Mouse (Mus musculus): ENCODE results near the gene Usp34. TPM values are rescaled to one million over a fixed set of nuclear protein-coding genes. Genes with fewer than 3 reads are reported as not detected.
"Not testable (repeated sequence)": the region's sequence is repeated elsewhere in the genome, so short reads cannot be mapped to it uniquely, and the experiment has no call there.

Usp34 gene
- polyA plus RNA-seq, 1 experiment from 2014 or later: 46.2 TPM

DNA sequence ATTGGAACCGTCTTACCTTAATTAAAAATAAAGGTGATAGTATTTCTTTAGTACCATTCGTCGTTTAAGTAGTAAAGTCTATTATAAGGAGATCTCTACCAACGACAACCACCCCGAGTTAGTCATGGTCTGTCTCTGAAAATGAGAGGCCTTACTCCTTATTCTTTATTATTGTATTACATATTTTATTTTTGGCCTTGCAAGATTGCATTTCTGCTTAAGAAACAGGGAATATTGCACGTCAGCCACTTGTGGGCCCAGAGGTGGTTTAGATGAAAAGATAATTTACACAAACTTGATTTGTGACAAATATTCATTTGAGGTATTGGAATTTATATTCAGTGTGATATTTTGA is 848 bp downstream of the Usp34 start:
- Histone ChIP-seq H3K36me3 (ENCODE audit: control insufficient read depth, insufficient read depth, low read length) (no peaks in the 10 kb centered on the region), H3K9me3 (ENCODE audit: control insufficient read depth, low read depth, low read length) (no peaks in the 10 kb centered on the region), H3K9ac (replicated peaks; ENCODE audit: low read depth, low read length) (peak overlapping the region; percentile 93), H3K4me3 (ENCODE audit: low read depth, low read length) (peak overlapping the region; percentile 80), H3K4me2 (replicated peaks; ENCODE audit: low read depth, low read length) (peak overlapping the region; percentile 62), H3K27ac (ENCODE audit: low read length) (peak overlapping the region; percentile 99; the same call in 1 of the 2 replicates), H3K4me1 (ENCODE audit: control insufficient read depth, insufficient read depth, low read length) (peaks cover 9% of the 10 kb centered on the region), H3K27me3 (ENCODE audit: control insufficient read depth, insufficient read depth, low read length) (no peaks in the 10 kb centered on the region)
- no peak for ATAC-seq (ENCODE audit: insufficient number of reproducible peaks, insufficient read depth, low FRiP score, low read depth)
- 2% methylated on average over 6 of the region's 6 CpGs for WGBS

- H3K36me3 ChIP-seq (ENCODE audit: control insufficient read depth, insufficient read depth, low read length): no peaks in the 10 kb centered on the region
- H3K9ac ChIP-seq (replicated peaks; ENCODE audit: low read depth, low read length): no peak overlapping the region
- no peak overlapping the region for H3K4me3 ChIP-seq (ENCODE audit: low read depth, low read length)
- ATAC-seq (ENCODE audit: insufficient number of reproducible peaks, insufficient read depth, low FRiP score, low read depth): no peak
- H3K27ac ChIP-seq (ENCODE audit: low read length): no peak overlapping the region
- no peaks in the 10 kb centered on the region for H3K9me3 ChIP-seq (ENCODE audit: control insufficient read depth, low read depth, low read length)
- no peaks in the 10 kb centered on the region for H3K27me3 ChIP-seq (ENCODE audit: control insufficient read depth, insufficient read depth, low read length)
- 88% methylated on average over 1 of the region's 1 CpGs for WGBS
- peaks cover 6% of the 10 kb centered on the region for H3K4me1 ChIP-seq (ENCODE audit: control insufficient read depth, insufficient read depth, low read length)
- H3K4me2 ChIP-seq (replicated peaks; ENCODE audit: low read depth, low read length): no peak overlapping the region
Measured at GRCm38 (mm10) chr11:23313496-23313895, 6.8 kb downstream of the Usp34 start.

DNA sequence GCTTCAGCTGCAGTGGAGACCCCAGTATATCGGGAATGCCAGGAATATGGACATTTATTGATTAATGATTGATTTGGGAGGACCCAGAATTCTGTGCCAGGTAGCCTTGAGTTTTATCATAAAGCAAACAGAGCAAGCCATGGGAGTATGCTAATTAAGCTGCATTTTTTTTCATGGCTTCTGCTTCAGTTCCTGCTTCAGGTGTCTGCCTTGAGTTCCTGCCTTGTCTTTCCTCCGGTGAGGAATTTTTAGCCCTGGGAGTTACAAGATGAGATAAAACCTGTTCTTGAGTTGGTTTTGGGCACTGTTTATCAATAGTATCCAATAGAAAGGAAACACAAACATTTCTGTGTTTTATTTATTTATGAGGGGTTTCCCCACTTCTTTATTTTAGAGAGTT is 22.7 kb downstream of the Usp34 start:
- no peak overlapping the region for H3K4me3 ChIP-seq (ENCODE audit: low read depth, low read length)
- WGBS: 75% methylated on average over 2 of the region's 2 CpGs
- H3K4me2 ChIP-seq (replicated peaks; ENCODE audit: low read depth, low read length): no peak overlapping the region
- H3K4me1 ChIP-seq (ENCODE audit: control insufficient read depth, insufficient read depth, low read length): no peaks in the 10 kb centered on the region
- H3K27me3 ChIP-seq (ENCODE audit: control insufficient read depth, insufficient read depth, low read length): no peaks in the 10 kb centered on the region
- no peaks in the 10 kb centered on the region for H3K9me3 ChIP-seq (ENCODE audit: control insufficient read depth, low read depth, low read length)
- no peak overlapping the region for H3K9ac ChIP-seq (replicated peaks; ENCODE audit: low read depth, low read length)
- ATAC-seq (ENCODE audit: insufficient number of reproducible peaks, insufficient read depth, low FRiP score, low read depth): no peak
- no peak overlapping the region for H3K27ac ChIP-seq (ENCODE audit: low read length)
- H3K36me3 ChIP-seq (ENCODE audit: control insufficient read depth, insufficient read depth, low read length): no peaks in the 10 kb centered on the region; the same call in 1 of the 2 replicates

DNA sequence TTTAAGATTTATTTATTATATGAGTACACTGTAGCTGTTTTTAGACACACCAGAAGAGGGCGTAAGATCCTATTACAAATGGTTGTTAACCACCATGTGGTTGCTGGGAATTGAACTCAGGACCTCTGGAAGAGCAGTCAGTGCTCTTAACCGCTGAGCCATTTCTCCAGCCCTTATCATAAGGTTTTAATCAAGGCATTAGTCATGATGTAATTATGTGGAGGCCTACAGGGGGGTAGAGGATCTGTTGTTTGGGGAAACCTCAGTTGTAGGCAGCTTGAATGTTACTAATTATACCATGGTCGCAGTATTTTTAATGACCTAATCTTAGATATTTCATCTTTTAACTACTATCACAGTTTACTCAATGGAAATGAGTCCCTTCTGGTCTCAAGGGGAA is 25.4 kb downstream of the Usp34 start:
- 87% methylated on average over 3 of the region's 3 CpGs for WGBS

GRCm38 (mm10) chr11:23335160-23335559 is 28.5 kb downstream of the Usp34 start:
- H3K4me1 ChIP-seq (ENCODE audit: control insufficient read depth, insufficient read depth, low read length): no peaks in the 10 kb centered on the region
- ATAC-seq (ENCODE audit: insufficient number of reproducible peaks, insufficient read depth, low FRiP score, low read depth): no peak

More for the DNA sequence above, 25.4 kb downstream of the Usp34 start:
- Histone ChIP-seq H3K36me3 (ENCODE audit: control insufficient read depth, insufficient read depth, low read length) (no peaks in the 10 kb centered on the region; the same call in 1 of the 2 replicates), H3K27ac (ENCODE audit: low read length) (no peak overlapping the region), H3K4me2 (replicated peaks; ENCODE audit: low read depth, low read length) (no peak overlapping the region), H3K27me3 (ENCODE audit: control insufficient read depth, insufficient read depth, low read length) (no peaks in the 10 kb centered on the region), H3K4me1 (ENCODE audit: control insufficient read depth, insufficient read depth, low read length) (no peaks in the 10 kb centered on the region), H3K9ac (replicated peaks; ENCODE audit: low read depth, low read length) (no peak overlapping the region), H3K9me3 (ENCODE audit: control insufficient read depth, low read depth, low read length) (no peaks in the 10 kb centered on the region), H3K4me3 (ENCODE audit: low read depth, low read length) (no peak overlapping the region)
- ATAC-seq (ENCODE audit: insufficient number of reproducible peaks, insufficient read depth, low FRiP score, low read depth): no peak

DNA sequence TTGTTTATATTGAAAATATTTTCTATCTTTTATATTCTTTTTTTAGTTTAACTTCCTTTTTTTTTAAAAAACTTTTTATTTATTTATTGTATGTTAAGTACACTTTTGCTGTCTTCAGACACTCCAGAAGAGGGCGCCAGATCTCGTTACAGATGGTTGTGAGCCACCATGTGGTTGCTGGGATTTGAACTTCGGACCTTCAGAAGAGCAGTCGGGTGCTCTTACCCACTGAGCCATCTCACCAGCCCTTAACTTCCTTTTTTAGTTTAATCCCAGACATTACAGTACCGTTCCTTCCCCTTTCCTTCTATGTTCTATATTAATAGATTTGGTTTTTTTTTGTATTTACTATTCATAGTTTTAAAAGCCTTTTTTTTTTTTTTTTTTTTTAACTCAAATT is 50.5 kb downstream of the Usp34 start:
- H3K9ac ChIP-seq (replicated peaks; ENCODE audit: low read depth, low read length); H3K9me3 ChIP-seq (ENCODE audit: control insufficient read depth, low read depth, low read length); H3K27ac ChIP-seq (ENCODE audit: low read length); H3K4me3 ChIP-seq (ENCODE audit: low read depth, low read length); ATAC-seq (ENCODE audit: insufficient number of reproducible peaks, insufficient read depth, low FRiP score, low read depth); H3K27me3 ChIP-seq (ENCODE audit: control insufficient read depth, insufficient read depth, low read length); H3K4me2 ChIP-seq (replicated peaks; ENCODE audit: low read depth, low read length); H3K4me1 ChIP-seq (ENCODE audit: control insufficient read depth, insufficient read depth, low read length): not testable (repeated sequence)
- H3K36me3 ChIP-seq (ENCODE audit: control insufficient read depth, insufficient read depth, low read length): peaks cover 31% of the 10 kb centered on the region
- 77% methylated on average over 5 of the region's 5 CpGs for WGBS

More at GRCm38 (mm10) chr11:23335160-23335559, 28.5 kb downstream of the Usp34 start:
- Histone ChIP-seq H3K27me3 (ENCODE audit: control insufficient read depth, insufficient read depth, low read length) (no peaks in the 10 kb centered on the region), H3K36me3 (ENCODE audit: control insufficient read depth, insufficient read depth, low read length) (peaks cover 9% of the 10 kb centered on the region; the same call in 1 of the 2 replicates), H3K4me2 (replicated peaks; ENCODE audit: low read depth, low read length) (no peak overlapping the region), H3K9ac (replicated peaks; ENCODE audit: low read depth, low read length) (no peak overlapping the region), H3K27ac (ENCODE audit: low read length) (no peak overlapping the region), H3K4me3 (ENCODE audit: low read depth, low read length) (no peak overlapping the region), H3K9me3 (ENCODE audit: control insufficient read depth, low read depth, low read length) (no peaks in the 10 kb centered on the region)
- WGBS: 70% methylated on average over 1 of the region's 1 CpGs

- H3K9me3 ChIP-seq (ENCODE audit: control insufficient read depth, low read depth, low read length); H3K4me1 ChIP-seq (ENCODE audit: control insufficient read depth, insufficient read depth, low read length); H3K9ac ChIP-seq (replicated peaks; ENCODE audit: low read depth, low read length); H3K4me2 ChIP-seq (replicated peaks; ENCODE audit: low read depth, low read length); ATAC-seq (ENCODE audit: insufficient number of reproducible peaks, insufficient read depth, low FRiP score, low read depth); H3K27me3 ChIP-seq (ENCODE audit: control insufficient read depth, insufficient read depth, low read length); H3K4me3 ChIP-seq (ENCODE audit: low read depth, low read length); H3K27ac ChIP-seq (ENCODE audit: low read length): not testable (repeated sequence)
- H3K36me3 ChIP-seq (ENCODE audit: control insufficient read depth, insufficient read depth, low read length): peaks cover 41% of the 10 kb centered on the region
- WGBS: 71% methylated on average over 1 of the region's 1 CpGs
Measured at GRCm38 (mm10) chr11:23359687-23360235, 53.1 kb downstream of the Usp34 start.

DNA sequence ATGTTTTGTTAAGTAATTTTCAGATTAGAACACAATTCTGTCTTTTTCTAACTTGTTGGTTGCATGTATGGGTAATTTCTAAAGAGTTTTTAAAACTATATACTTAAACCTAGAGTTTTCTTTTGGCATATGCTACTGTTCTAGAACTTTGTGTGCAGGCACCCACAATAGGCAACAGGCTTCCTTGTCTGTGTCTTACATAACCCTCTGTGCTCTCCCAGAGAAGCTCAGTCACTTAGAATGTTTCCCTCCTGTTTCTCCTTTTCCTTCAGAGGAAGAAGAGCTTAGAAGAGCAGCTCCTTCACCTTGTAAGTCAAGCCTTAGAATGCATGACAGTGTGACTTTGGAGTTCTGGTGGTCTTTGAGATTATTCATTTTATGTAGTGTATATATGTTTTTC is 55.6 kb downstream of the Usp34 start:
- Histone ChIP-seq H3K27ac (ENCODE audit: low read length) (no peak overlapping the region), H3K36me3 (ENCODE audit: control insufficient read depth, insufficient read depth, low read length) (peaks cover 36% of the 10 kb centered on the region), H3K27me3 (ENCODE audit: control insufficient read depth, insufficient read depth, low read length) (no peaks in the 10 kb centered on the region), H3K9ac (replicated peaks; ENCODE audit: low read depth, low read length) (no peak overlapping the region), H3K4me3 (ENCODE audit: low read depth, low read length) (no peak overlapping the region), H3K4me2 (replicated peaks; ENCODE audit: low read depth, low read length) (no peak overlapping the region), H3K9me3 (ENCODE audit: control insufficient read depth, low read depth, low read length) (no peaks in the 10 kb centered on the region), H3K4me1 (ENCODE audit: control insufficient read depth, insufficient read depth, low read length) (no peaks in the 10 kb centered on the region)
- ATAC-seq (ENCODE audit: insufficient number of reproducible peaks, insufficient read depth, low FRiP score, low read depth): no peak

DNA sequence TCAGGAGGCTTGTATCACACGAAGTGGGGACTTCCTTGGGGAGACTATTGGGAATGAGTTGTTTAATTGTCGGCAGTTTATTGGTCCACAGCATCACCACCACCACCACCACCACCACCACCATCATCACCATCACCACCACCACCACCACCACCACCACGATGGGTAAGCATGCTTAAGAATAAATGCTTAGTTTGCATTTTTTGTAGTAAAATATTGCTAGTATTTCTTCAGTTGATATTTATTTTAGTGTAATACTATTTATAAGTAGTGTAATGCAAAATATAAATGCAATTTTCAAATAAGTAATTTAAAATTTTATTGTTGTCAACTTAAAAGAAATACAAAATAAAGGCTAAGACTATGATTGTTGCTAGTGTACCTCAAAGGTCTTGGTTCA is 57.7 kb downstream of the Usp34 start:
- Histone ChIP-seq H3K4me1 (ENCODE audit: control insufficient read depth, insufficient read depth, low read length) (no peaks in the 10 kb centered on the region), H3K9me3 (ENCODE audit: control insufficient read depth, low read depth, low read length) (no peaks in the 10 kb centered on the region), H3K4me3 (ENCODE audit: low read depth, low read length) (no peak overlapping the region), H3K4me2 (replicated peaks; ENCODE audit: low read depth, low read length) (no peak overlapping the region), H3K27me3 (ENCODE audit: control insufficient read depth, insufficient read depth, low read length) (no peaks in the 10 kb centered on the region), H3K36me3 (ENCODE audit: control insufficient read depth, insufficient read depth, low read length) (peaks cover 36% of the 10 kb centered on the region), H3K9ac (replicated peaks; ENCODE audit: low read depth, low read length) (no peak overlapping the region), H3K27ac (ENCODE audit: low read length) (no peak overlapping the region)
- no peak for ATAC-seq (ENCODE audit: insufficient number of reproducible peaks, insufficient read depth, low FRiP score, low read depth)
- WGBS: 94% methylated on average over 3 of the region's 3 CpGs
